Mouse (Mus musculus) cerebellum, adult 2 months (tissue): ENCODE measurements at regions not wholly inside any gene's neighbourhood (a gene's known extent, or its start where the extent isn't known, plus 50 kb on each side); places are given as distances from the start of the nearest gene placed in this dataset.
A peak's percentile ranks its signal among the peaks of the same experiment; 100 is the strongest.

Experiments used
- CTCF ChIP-seq: fragments of 200-500 bp; IDR thresholded peaks from 2 replicates; pipeline ENCODE4 v1.5.1; 2011; ENCODE audit warnings: low read depth, mild to moderate bottlenecking, control low read depth, low read length, moderate library complexity, borderline replicate concordance; ENCODE audit not compliant: insufficient read depth
- POLR2A ChIP-seq: fragments of 200-500 bp; IDR thresholded peaks from 2 replicates; pipeline ENCODE4 v1.6.1; 2011; ENCODE audit warnings: low read length, control low read depth, borderline replicate concordance; ENCODE audit not compliant: insufficient read depth

- TF ChIP-seq POLR2A (no peak), CTCF (peak; percentile 30; the same call in 1 of the 2 replicates)
Observed at GRCm38 (mm10) chr3:157449794-157450193, 84.2 kb upstream of the Zranb2 start.
